Mouse (Mus musculus) heart, embryonic 16.5 days (tissue): ENCODE data around the gene Cog6. TPM values are rescaled to one million over a fixed set of nuclear protein-coding genes. Genes with fewer than 3 reads are reported as not detected.
A peak's percentile ranks its signal among the peaks of the same experiment; 100 is the strongest.

Experiments
- ATAC-seq: fragments of 200-750 bp; cut with Nextera tagmentation; replicated peaks from 2 replicates; pipeline ENCODE4 v1.8.0; 2017; ENCODE audit warnings: moderate number of reproducible peaks; ENCODE audit not compliant: insufficient read depth, low FRiP score; ENCODE audit errors: extremely low read depth
- H3K27ac ChIP-seq: fragments of 300-500 bp; sonication (generic); 2 replicates; pipeline ENCODE4 v1.5.1; 2014; ENCODE audit warnings: mild to moderate bottlenecking, low read length, control low read depth, moderate library complexity
- H3K27me3 ChIP-seq: fragments of 300-500 bp; sonication (generic); 2 replicates; pipeline ENCODE4 v1.6.1; 2014; ENCODE audit warnings: low read length, mixed read lengths; ENCODE audit not compliant: control insufficient read depth, insufficient read depth
- H3K36me3 ChIP-seq: fragments of 300-500 bp; sonication (generic); 2 replicates; pipeline ENCODE4 v1.6.1; 2014; ENCODE audit not compliant: control insufficient read depth, insufficient read depth
- H3K4me1 ChIP-seq: fragments of 300-500 bp; sonication (generic); 2 replicates; pipeline ENCODE4 v1.6.1; 2014; ENCODE audit warnings: low read length, mixed read lengths; ENCODE audit not compliant: control insufficient read depth, insufficient read depth
- H3K4me2 ChIP-seq: fragments of 300-500 bp; sonication (generic); 2 replicates; pipeline ENCODE4 v1.6.1; 2014; ENCODE audit warnings: low read depth, mild to moderate bottlenecking, control low read depth, low read length
- H3K4me3 ChIP-seq: fragments of 300-500 bp; sonication (generic); 2 replicates; pipeline ENCODE4 v1.5.1; 2014; ENCODE audit warnings: mild to moderate bottlenecking, control low read depth, low read length
- H3K9ac ChIP-seq: fragments of 300-500 bp; sonication (generic); 2 replicates; pipeline ENCODE4 v1.6.1; 2014; ENCODE audit warnings: low read length, control low read depth
- H3K9me3 ChIP-seq: fragments of 300-500 bp; sonication (generic); replicated peaks from 2 replicates; pipeline ENCODE4 v1.6.1; 2016; ENCODE audit warnings: low read length; ENCODE audit not compliant: control insufficient read depth
- WGBS: fragments of 180-500 bp; shearing (Covaris S2); extraction: QIAGEN DNeasy Blood & Tissue Kit; methylation state at CpG from one replicate; pipeline ENCODE4 v1.1.7; 2014; 5-methylcytosine and 5-hydroxymethylcytosine counted together
- polyA plus RNA-seq: library from polyadenylated mRNA; unstranded; fragments of >200 nt; fragmentation: Nextera tagmentation; extraction: Ambion mirVana; gene quantifications from 2 replicates; pipeline ENCODE4 v1.2.1, GENCODE M21; 2015

Gene Cog6
- polyA plus RNA-seq, 1 experiment from 2014 or later = 59.0 TPM

- H3K4me3 ChIP-seq = no peak overlapping the region
- H3K36me3 ChIP-seq = no peaks in the 10 kb centered on the region
- no peaks in the 10 kb centered on the region for H3K9me3 ChIP-seq
- no peak for ATAC-seq
- no peak overlapping the region for H3K4me2 ChIP-seq
- WGBS = 87% methylated on average over 5 of the region's 5 CpGs
- no peak overlapping the region for H3K9ac ChIP-seq
- no peak overlapping the region for H3K27ac ChIP-seq
- H3K27me3 ChIP-seq = no peaks in the 10 kb centered on the region
- H3K4me1 ChIP-seq = peaks cover 2% of the 10 kb centered on the region
Observed at GRCm38 (mm10) chr3:52947444-52947843, 69.6 kb downstream of the Cog6 start.

- peak; percentile 84 for ATAC-seq
- no peaks in the 10 kb centered on the region for H3K9me3 ChIP-seq
- peak overlapping the region; percentile 26; the same call in 1 of the 2 replicates for H3K4me3 ChIP-seq
- peaks cover 22% of the 10 kb centered on the region for H3K4me1 ChIP-seq
- 13% methylated on average over 10 of the region's 10 CpGs for WGBS
- no peaks in the 10 kb centered on the region for H3K27me3 ChIP-seq
- no peaks in the 10 kb centered on the region for H3K36me3 ChIP-seq
- H3K9ac ChIP-seq = peak overlapping the region; percentile 49
- H3K27ac ChIP-seq = peak overlapping the region; percentile 94
- H3K4me2 ChIP-seq = peak overlapping the region; percentile 50
Observed at GRCm38 (mm10) chr3:52940832-52941468, 76.1 kb downstream of the Cog6 start.

GRCm38 (mm10) chr3:52938398-52938797 lies 78.6 kb downstream of the Cog6 start:
- 57% methylated on average over 5 of the region's 5 CpGs for WGBS
- no peak overlapping the region for H3K9ac ChIP-seq
- no peaks in the 10 kb centered on the region for H3K27me3 ChIP-seq
- no peak overlapping the region for H3K4me2 ChIP-seq
- H3K4me3 ChIP-seq = no peak overlapping the region
- H3K4me1 ChIP-seq = peaks cover 22% of the 10 kb centered on the region
- no peaks in the 10 kb centered on the region for H3K36me3 ChIP-seq
- no peaks in the 10 kb centered on the region for H3K9me3 ChIP-seq
- no peak for ATAC-seq
- 0 out of 2 replicates have a peak overlapping the region, but pooled peaks have one; percentile 4 for H3K27ac ChIP-seq

GRCm38 (mm10) chr3:52937739-52938306 lies 79.2 kb downstream of the Cog6 start:
- H3K9me3 ChIP-seq = no peaks in the 10 kb centered on the region
- no peak overlapping the region for H3K4me2 ChIP-seq
- H3K27ac ChIP-seq = no peak overlapping the region
- no peak for ATAC-seq
- no peaks in the 10 kb centered on the region for H3K27me3 ChIP-seq
- WGBS = 51% methylated on average over 6 of the region's 6 CpGs
- H3K9ac ChIP-seq = no peak overlapping the region
- H3K36me3 ChIP-seq = no peaks in the 10 kb centered on the region
- H3K4me1 ChIP-seq = peaks cover 22% of the 10 kb centered on the region
- no peak overlapping the region for H3K4me3 ChIP-seq

- no peaks in the 10 kb centered on the region for H3K36me3 ChIP-seq
- no peaks in the 10 kb centered on the region for H3K4me1 ChIP-seq
- H3K4me3 ChIP-seq = no peak overlapping the region
- H3K9ac ChIP-seq = no peak overlapping the region
- H3K27ac ChIP-seq = no peak overlapping the region
- no peaks in the 10 kb centered on the region for H3K9me3 ChIP-seq
- H3K27me3 ChIP-seq = no peaks in the 10 kb centered on the region
- no peak for ATAC-seq
- 64% methylated on average over 2 of the region's 2 CpGs for WGBS
- H3K4me2 ChIP-seq = no peak overlapping the region
Observed at GRCm38 (mm10) chr3:52931956-52932355, 85.1 kb downstream of the Cog6 start.

Other genes starting within 250 kb of the Cog6 start
- gene Lhfp, start 24.3 kb upstream of the Cog6 start, polyA plus RNA-seq = 100 and 104 TPM in 2 replicates